Mouse (Mus musculus) heart, embryonic 15.5 days (tissue): ENCODE measurements around the gene Scyl1. TPM values are rescaled to one million over a fixed set of nuclear protein-coding genes. Genes with fewer than 3 reads are reported as not detected.
"Not testable (repeated sequence)": the region's sequence is repeated elsewhere in the genome, so short reads cannot be mapped to it uniquely, and the experiment has no call there.

ENCODE experiments used
- ATAC-seq: fragments of 200-750 bp; cut with Nextera tagmentation; replicated peaks from 2 replicates; pipeline ENCODE4 v1.8.0; 2017; ENCODE audit warnings: low read depth, moderate TSS enrichment; ENCODE audit not compliant: insufficient number of reproducible peaks, insufficient read depth, low FRiP score
- H3K27ac ChIP-seq: fragments of 300-500 bp; sonication (generic); 2 replicates; pipeline ENCODE4 v1.5.1; 2015; ENCODE audit warnings: mild to moderate bottlenecking, inconsistent platforms
- H3K27me3 ChIP-seq: fragments of 300-500 bp; sonication (generic); 2 replicates; pipeline ENCODE4 v1.6.1; 2015; ENCODE audit warnings: inconsistent platforms
- H3K36me3 ChIP-seq: fragments of 300-500 bp; sonication (generic); 2 replicates; pipeline ENCODE4 v1.6.1; 2015; ENCODE audit warnings: mild to moderate bottlenecking, inconsistent platforms
- H3K4me1 ChIP-seq: fragments of 300-500 bp; sonication (generic); replicated peaks from 2 replicates; pipeline ENCODE4 v1.6.1; 2015; ENCODE audit warnings: inconsistent platforms
- H3K4me2 ChIP-seq: fragments of 300-500 bp; sonication (generic); 2 replicates; pipeline ENCODE4 v1.6.1; 2015; ENCODE audit warnings: inconsistent platforms, mild to moderate bottlenecking, moderate library complexity
- H3K4me3 ChIP-seq: fragments of 300-500 bp; sonication (generic); 2 replicates; pipeline ENCODE4 v1.5.1; 2015; ENCODE audit warnings: mild to moderate bottlenecking, inconsistent platforms
- H3K9ac ChIP-seq: fragments of 300-500 bp; sonication (generic); 2 replicates; pipeline ENCODE4 v1.6.1; 2015; ENCODE audit warnings: mild to moderate bottlenecking, inconsistent platforms
- H3K9me3 ChIP-seq: fragments of 300-500 bp; sonication (generic); replicated peaks from 2 replicates; pipeline ENCODE4 v1.6.1; 2016; ENCODE audit warnings: inconsistent platforms
- WGBS: fragments of 180-500 bp; shearing (Covaris S2); methylation state at CpG from one replicate; pipeline ENCODE4 v1.1.7; 2015; ENCODE audit warnings: mixed read lengths; 5-methylcytosine and 5-hydroxymethylcytosine counted together
- polyA plus RNA-seq: library from polyadenylated mRNA; unstranded; fragments of >200 nt; fragmentation: Nextera tagmentation; extraction: Ambion mirVana; gene quantifications from 2 replicates; pipeline ENCODE4 v1.2.1, GENCODE M21; 2015

The Scyl1 gene
- polyA plus RNA-seq, 1 experiment from 2014 or later = 53.5 TPM

DNA sequence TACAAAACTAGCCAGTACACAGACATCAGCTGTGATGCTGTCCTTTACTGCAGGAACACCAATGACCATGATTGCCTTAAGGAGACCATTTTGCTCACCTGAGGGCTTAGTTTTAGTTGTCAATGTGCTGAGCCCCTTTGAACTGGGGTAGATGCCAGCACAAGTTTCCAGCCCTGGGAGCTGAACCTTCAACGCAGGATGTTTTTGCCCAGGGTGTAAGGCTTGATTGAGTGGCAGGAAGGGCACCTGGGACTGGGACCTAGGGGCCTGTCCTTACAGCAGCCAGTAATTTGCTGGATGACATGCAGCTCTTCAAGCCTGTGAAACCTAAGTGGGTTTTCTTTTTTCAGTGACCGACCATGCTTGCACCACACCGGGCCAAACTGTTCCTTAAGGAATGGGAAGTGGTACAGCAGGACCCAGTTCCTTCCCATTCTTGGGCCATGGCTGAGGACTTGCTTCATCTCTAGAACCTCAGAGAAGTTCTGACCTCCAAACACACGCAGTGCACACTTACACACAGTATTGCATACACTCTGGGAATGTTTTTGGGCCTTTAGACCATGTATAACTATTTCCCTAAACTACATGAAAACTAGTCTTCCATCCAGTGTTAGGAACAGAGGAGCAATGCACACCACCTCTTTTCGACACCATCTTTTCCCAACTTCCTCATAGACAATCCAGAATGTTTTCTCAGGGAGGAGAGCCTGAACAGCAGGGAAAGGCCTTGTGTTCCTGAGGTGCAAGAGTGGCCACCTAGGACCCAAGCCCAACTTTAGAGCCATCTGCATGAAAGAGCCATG lies 23.8 kb upstream of the Scyl1 start:
- Histone ChIP-seq H3K4me3 (peak overlapping the region; percentile 1; the same call in 1 of the 2 replicates), H3K9me3 (no peaks in the 10 kb centered on the region), H3K27me3 (no peaks in the 10 kb centered on the region), H3K27ac (peak overlapping the region; percentile 68), H3K4me1 (peaks cover 27% of the 10 kb centered on the region), H3K4me2 (peak overlapping the region; percentile 90), H3K36me3 (peaks cover 41% of the 10 kb centered on the region), H3K9ac (no peak overlapping the region)
- ATAC-seq = peak; percentile 33
- 26% methylated on average over 5 of the region's 5 CpGs for WGBS

GRCm38 (mm10) chr19:5793917-5794770 lies 22.9 kb upstream of the Scyl1 start:
- peak overlapping the region; percentile 68 for H3K27ac ChIP-seq
- peaks cover 27% of the 10 kb centered on the region for H3K4me1 ChIP-seq
- H3K4me3 ChIP-seq, H3K9me3 ChIP-seq, H3K4me2 ChIP-seq, H3K27me3 ChIP-seq, H3K9ac ChIP-seq: not testable (repeated sequence)
- peaks cover 41% of the 10 kb centered on the region for H3K36me3 ChIP-seq
- ATAC-seq = peak; percentile 32; the same call in 1 of the 2 replicates
- WGBS = 13% methylated on average over 7 of the region's 7 CpGs

- H3K36me3 ChIP-seq = peaks cover 33% of the 10 kb centered on the region
- no peaks in the 10 kb centered on the region for H3K27me3 ChIP-seq
- ATAC-seq = peak; percentile 55; the same call in 1 of the 2 replicates
- peak overlapping the region; percentile 68 for H3K27ac ChIP-seq
- no peaks in the 10 kb centered on the region for H3K9me3 ChIP-seq
- no peak overlapping the region for H3K4me3 ChIP-seq
- no peak overlapping the region for H3K9ac ChIP-seq
- H3K4me1 ChIP-seq = peaks cover 29% of the 10 kb centered on the region
- 1% methylated on average over 2 of the region's 2 CpGs for WGBS
- no peak overlapping the region for H3K4me2 ChIP-seq
Measured at GRCm38 (mm10) chr19:5793116-5793515, 21.9 kb upstream of the Scyl1 start.

GRCm38 (mm10) chr19:5791329-5791728 lies 20.1 kb upstream of the Scyl1 start:
- no peak for ATAC-seq

DNA sequence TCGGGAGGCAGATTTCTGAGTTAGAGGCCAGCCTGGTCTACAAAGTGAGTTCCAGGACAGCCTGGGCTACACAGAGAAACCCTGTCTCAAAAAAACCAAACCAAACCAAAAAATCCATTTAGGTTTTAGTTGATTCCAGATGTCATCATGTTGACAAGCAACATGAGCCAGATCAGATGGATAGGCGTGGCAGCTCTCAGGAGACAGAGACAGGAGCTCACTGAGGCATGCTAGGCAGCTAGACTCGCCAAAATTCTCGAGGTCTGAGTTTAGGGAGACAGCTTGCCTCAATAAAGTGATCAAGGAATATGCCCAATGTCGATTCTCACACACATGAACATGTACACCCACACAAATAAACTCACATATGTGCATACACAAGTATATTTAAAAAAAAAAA lies 17.8 kb upstream of the Scyl1 start:
- no peak for ATAC-seq
- Histone ChIP-seq H3K4me1 (peaks cover 21% of the 10 kb centered on the region), H3K27ac (no peak overlapping the region), H3K4me3 (no peak overlapping the region), H3K36me3 (no peaks in the 10 kb centered on the region), H3K9ac (no peak overlapping the region), H3K27me3 (no peaks in the 10 kb centered on the region), H3K4me2 (no peak overlapping the region), H3K9me3 (no peaks in the 10 kb centered on the region)
- 54% methylated on average over 5 of the region's 5 CpGs for WGBS

More at GRCm38 (mm10) chr19:5791329-5791728, 20.1 kb upstream of the Scyl1 start:
- peaks cover 15% of the 10 kb centered on the region for H3K36me3 ChIP-seq
- no peak overlapping the region for H3K4me2 ChIP-seq
- 72% methylated on average over 4 of the region's 4 CpGs for WGBS
- peaks cover 33% of the 10 kb centered on the region for H3K4me1 ChIP-seq
- H3K27ac ChIP-seq = no peak overlapping the region
- no peak overlapping the region for H3K4me3 ChIP-seq
- no peak overlapping the region for H3K9ac ChIP-seq
- no peaks in the 10 kb centered on the region for H3K9me3 ChIP-seq
- no peaks in the 10 kb centered on the region for H3K27me3 ChIP-seq

GRCm38 (mm10) chr19:5788620-5789019 lies 17.4 kb upstream of the Scyl1 start:
- H3K36me3 ChIP-seq = no peaks in the 10 kb centered on the region
- no peak overlapping the region for H3K9ac ChIP-seq
- no peak overlapping the region for H3K4me3 ChIP-seq
- no peak overlapping the region for H3K27ac ChIP-seq
- H3K4me2 ChIP-seq = no peak overlapping the region
- H3K9me3 ChIP-seq = no peaks in the 10 kb centered on the region
- no peaks in the 10 kb centered on the region for H3K27me3 ChIP-seq
- ATAC-seq = no peak
- 88% methylated on average over 7 of the region's 7 CpGs for WGBS
- peaks cover 18% of the 10 kb centered on the region for H3K4me1 ChIP-seq

DNA sequence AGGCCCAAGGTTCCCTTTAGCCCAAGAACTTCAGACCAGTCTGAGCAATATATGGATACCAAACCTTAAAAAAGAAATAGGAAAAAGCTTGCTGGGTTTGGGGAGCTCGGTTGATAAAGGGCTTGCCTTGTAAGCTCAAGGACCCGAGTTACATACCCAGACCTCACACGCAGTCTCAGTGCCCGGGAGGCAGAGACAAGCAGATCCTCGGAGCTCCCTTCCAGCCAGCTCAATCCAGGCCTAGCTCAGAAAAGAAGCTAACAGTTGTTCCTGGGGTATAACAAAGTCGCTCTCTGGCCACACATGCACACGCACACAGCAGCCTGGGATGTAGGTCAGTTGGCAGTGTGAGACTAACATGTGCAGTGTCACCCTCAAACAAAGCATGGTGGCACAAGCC lies 16.7 kb upstream of the Scyl1 start:
- Histone ChIP-seq H3K4me1 (peaks cover 18% of the 10 kb centered on the region), H3K27ac (peak overlapping the region; percentile 83), H3K27me3 (no peaks in the 10 kb centered on the region), H3K4me2 (0 out of 2 replicates have a peak overlapping the region, but pooled peaks have one; percentile 5), H3K9me3 (no peaks in the 10 kb centered on the region), H3K4me3 (no peak overlapping the region), H3K9ac (no peak overlapping the region), H3K36me3 (no peaks in the 10 kb centered on the region)
- ATAC-seq = no peak
- 77% methylated on average over 7 of the region's 7 CpGs for whole genome bisulfite sequencing

GRCm38 (mm10) chr19:5787128-5787635 lies 16.0 kb upstream of the Scyl1 start:
- whole genome bisulfite sequencing = 7% methylated on average over 8 of the region's 8 CpGs
- peaks cover 18% of the 10 kb centered on the region for H3K4me1 ChIP-seq

DNA sequence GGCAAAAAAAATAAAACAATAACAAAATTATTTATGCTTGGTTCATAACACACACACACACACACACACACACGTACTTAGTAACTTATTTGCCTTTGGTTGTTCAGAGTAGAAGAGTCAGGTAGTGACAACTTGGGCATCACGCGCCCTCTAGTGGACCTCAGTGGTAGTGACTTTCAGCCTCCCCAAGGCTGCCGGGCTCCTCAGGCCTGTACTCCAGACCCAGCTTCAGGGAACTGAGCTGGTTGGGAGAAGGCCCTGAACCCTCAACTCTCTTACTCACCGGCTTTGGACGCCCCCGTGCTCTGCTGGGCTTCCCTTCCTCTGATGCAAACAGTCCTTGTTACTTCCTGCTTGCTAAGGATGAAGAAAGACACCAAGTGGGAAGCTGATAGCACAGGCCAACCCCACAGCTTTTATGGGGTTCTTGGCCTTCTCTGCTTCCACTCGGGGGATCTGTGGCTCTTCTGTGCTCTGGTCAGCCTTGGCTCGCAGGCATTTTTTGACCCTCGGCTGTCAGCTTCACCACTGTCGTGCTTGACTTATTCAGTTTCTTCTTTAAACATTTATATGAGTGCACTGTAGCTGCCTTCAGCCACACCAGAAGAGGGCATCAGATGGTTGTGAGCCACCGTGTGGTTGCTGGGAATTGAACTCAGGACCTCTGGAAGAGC lies 15.4 kb upstream of the Scyl1 start:
- H3K27me3 ChIP-seq = no peaks in the 10 kb centered on the region
- H3K9me3 ChIP-seq = no peaks in the 10 kb centered on the region
- peak; percentile 65 for ATAC-seq
- H3K4me1 ChIP-seq = peaks cover 18% of the 10 kb centered on the region
- no peak overlapping the region for H3K4me2 ChIP-seq
- no peak overlapping the region for H3K9ac ChIP-seq
- no peak overlapping the region for H3K4me3 ChIP-seq
- WGBS = 8% methylated on average over 12 of the region's 12 CpGs
- H3K27ac ChIP-seq = peak overlapping the region; percentile 83
- no peaks in the 10 kb centered on the region for H3K36me3 ChIP-seq

More at GRCm38 (mm10) chr19:5787128-5787635, 16.0 kb upstream of the Scyl1 start:
- H3K36me3 ChIP-seq = no peaks in the 10 kb centered on the region
- peak overlapping the region; percentile 83 for H3K27ac ChIP-seq
- H3K4me3 ChIP-seq = no peak overlapping the region
- H3K9ac ChIP-seq = no peak overlapping the region
- H3K4me2 ChIP-seq = 0 out of 2 replicates have a peak overlapping the region, but pooled peaks have one; percentile 5
- H3K9me3 ChIP-seq = no peaks in the 10 kb centered on the region
- H3K27me3 ChIP-seq = no peaks in the 10 kb centered on the region
- ATAC-seq = peak; percentile 83

DNA sequence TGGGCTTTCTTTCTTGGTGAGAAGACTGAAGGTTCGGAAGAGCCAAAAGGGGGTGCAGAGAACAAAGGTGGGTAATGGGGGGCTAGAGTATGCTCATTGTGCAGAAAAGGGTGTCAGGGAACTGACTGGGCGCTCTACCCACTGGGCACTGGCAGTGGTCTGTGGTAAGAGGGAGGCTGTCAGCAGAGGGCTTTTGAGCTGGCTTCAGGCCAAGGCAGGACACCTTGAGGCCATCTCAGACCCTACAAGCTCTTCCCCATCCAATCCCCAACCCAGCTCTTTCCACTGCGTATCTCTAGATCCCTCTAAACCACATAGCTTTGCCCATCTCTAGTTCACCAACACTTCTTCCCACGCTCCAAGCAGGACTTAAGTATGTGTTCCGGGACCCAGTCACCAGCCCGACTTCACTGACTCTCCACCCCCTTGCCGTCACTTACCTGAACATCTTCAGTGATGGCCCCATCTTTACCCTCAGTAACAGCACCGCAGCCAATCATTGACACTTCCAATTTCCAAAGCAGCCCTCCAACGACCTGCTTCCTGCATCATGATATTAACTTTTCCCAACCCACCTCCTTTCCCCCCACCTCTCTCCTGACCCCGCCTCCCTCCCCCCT lies 13.8 kb upstream of the Scyl1 start:
- Histone ChIP-seq H3K9me3 (no peaks in the 10 kb centered on the region), H3K9ac (no peak overlapping the region), H3K27ac (no peak overlapping the region), H3K4me1 (peaks cover 18% of the 10 kb centered on the region), H3K36me3 (no peaks in the 10 kb centered on the region), H3K27me3 (no peaks in the 10 kb centered on the region), H3K4me3 (no peak overlapping the region), H3K4me2 (no peak overlapping the region)
- WGBS = 58% methylated on average over 10 of the region's 10 CpGs
- ATAC-seq = no peak
